Mouse (Mus musculus): ENCODE results near the gene Adamts10. TPM values are rescaled to one million over a fixed set of nuclear protein-coding genes. Genes with fewer than 3 reads are reported as not detected.
A peak's percentile ranks its signal among the peaks of the same experiment; 100 is the strongest.

Gene Adamts10
- polyA plus RNA-seq, 1 experiment from 2014 or later = 142 TPM

DNA sequence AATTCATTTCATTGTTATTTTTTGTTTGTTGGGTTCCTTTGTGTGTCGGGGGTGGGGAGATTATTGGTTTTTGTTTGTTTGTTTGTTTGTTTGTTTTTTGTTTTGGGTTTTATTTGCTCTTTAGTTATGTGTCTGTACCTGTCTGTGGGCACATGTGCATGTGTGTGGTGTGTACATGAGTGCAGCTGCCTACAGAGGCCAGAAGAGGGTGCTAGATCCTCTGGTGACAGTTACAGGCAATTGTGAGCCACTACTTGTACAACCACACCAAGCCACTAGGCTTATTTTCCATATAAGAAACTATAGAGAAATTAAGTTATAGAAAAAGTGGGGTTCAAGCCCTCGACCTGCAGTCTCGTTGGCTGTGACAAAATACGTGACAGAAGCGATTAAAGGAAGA, 10.1 kb upstream of the Adamts10 start:
- H3K27me3 ChIP-seq = no peaks in the 10 kb centered on the region
- H3K27ac ChIP-seq = no peak overlapping the region
- no peak for ATAC-seq (ENCODE audit: borderline replicate concordance, extremely low read depth, low FRiP score, low TSS enrichment)
- 58% methylated on average over 5 of the region's 5 CpGs for WGBS
- H3K36me3 ChIP-seq = no peaks in the 10 kb centered on the region
- peaks cover 17% of the 10 kb centered on the region; the same call in 1 of the 2 replicates for H3K4me1 ChIP-seq
- H3K9me3 ChIP-seq = no peaks in the 10 kb centered on the region
- H3K4me3 ChIP-seq = no peak overlapping the region
- no peak overlapping the region for H3K4me2 ChIP-seq
- no peak overlapping the region for H3K9ac ChIP-seq

DNA sequence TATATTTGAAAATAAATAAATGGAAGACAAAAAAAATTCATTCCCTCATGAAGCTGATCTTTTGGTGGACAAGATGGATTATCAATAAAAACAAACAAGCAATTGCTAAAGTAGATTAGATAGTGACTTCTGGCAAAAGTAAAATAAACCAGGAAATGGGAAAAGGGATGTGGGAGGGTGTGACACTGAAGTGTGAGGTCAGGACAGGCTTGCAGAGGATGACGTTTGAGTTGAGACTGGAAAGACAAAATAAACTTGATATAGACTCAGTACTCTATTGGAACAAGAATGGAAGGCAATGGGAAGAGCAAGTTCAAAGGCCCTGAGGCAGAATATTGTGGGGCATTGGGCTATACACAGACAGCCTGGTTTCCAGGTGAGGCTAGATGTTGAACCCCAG, 3.6 kb upstream of the Adamts10 start:
- 0% methylated on average over 1 of the region's 1 CpGs for WGBS

GRCm38 (mm10) chr17:33523431-33523917, 530 bp upstream of the Adamts10 start:
- Histone ChIP-seq H3K9ac (peak overlapping the region; percentile 68), H3K9me3 (no peaks in the 10 kb centered on the region), H3K36me3 (peaks cover 5% of the 10 kb centered on the region), H3K27ac (peak overlapping the region; percentile 95), H3K4me1 (peaks cover 40% of the 10 kb centered on the region), H3K4me2 (peak overlapping the region; percentile 83), H3K4me3 (peak overlapping the region; percentile 81), H3K27me3 (no peaks in the 10 kb centered on the region)
- WGBS = 5% methylated on average over 12 of the region's 13 CpGs
- ATAC-seq (ENCODE audit: borderline replicate concordance, extremely low read depth, low FRiP score, low TSS enrichment) = peak; percentile 71

More for the DNA sequence above, 3.6 kb upstream of the Adamts10 start:
- no peak overlapping the region for H3K4me2 ChIP-seq
- H3K9me3 ChIP-seq = no peaks in the 10 kb centered on the region
- peak overlapping the region; percentile 29; the same call in 1 of the 2 replicates for H3K27ac ChIP-seq
- no peak overlapping the region for H3K9ac ChIP-seq
- ATAC-seq (ENCODE audit: borderline replicate concordance, extremely low read depth, low FRiP score, low TSS enrichment) = no peak
- no peak overlapping the region for H3K4me3 ChIP-seq
- peaks cover 21% of the 10 kb centered on the region for H3K4me1 ChIP-seq
- no peaks in the 10 kb centered on the region for H3K27me3 ChIP-seq
- no peaks in the 10 kb centered on the region for H3K36me3 ChIP-seq

GRCm38 (mm10) chr17:33524806-33525373, 886 bp downstream of the Adamts10 start:
- Histone ChIP-seq H3K4me2 (peak overlapping the region; percentile 83), H3K9ac (peak overlapping the region; percentile 68), H3K4me1 (peaks cover 37% of the 10 kb centered on the region), H3K27ac (peak overlapping the region; percentile 95), H3K4me3 (peak overlapping the region; percentile 81), H3K27me3 (no peaks in the 10 kb centered on the region), H3K36me3 (peaks cover 19% of the 10 kb centered on the region), H3K9me3 (no peaks in the 10 kb centered on the region)
- WGBS = 4% methylated on average over 2 of the region's 2 CpGs
- peak; percentile 30; the same call in 1 of the 2 replicates for ATAC-seq (ENCODE audit: borderline replicate concordance, extremely low read depth, low FRiP score, low TSS enrichment)

GRCm38 (mm10) chr17:33526506-33526905, 2.5 kb downstream of the Adamts10 start:
- Histone ChIP-seq H3K36me3 (peaks cover 35% of the 10 kb centered on the region), H3K4me1 (peaks cover 36% of the 10 kb centered on the region), H3K9me3 (no peaks in the 10 kb centered on the region), H3K4me3 (peak overlapping the region; percentile 81), H3K4me2 (peak overlapping the region; percentile 83), H3K27ac (peak overlapping the region; percentile 95), H3K27me3 (no peaks in the 10 kb centered on the region), H3K9ac (peak overlapping the region; percentile 13; the same call in 1 of the 2 replicates)
- 56% methylated on average over 3 of the region's 3 CpGs for WGBS
- no peak; the same call in 1 of the 2 replicates for ATAC-seq (ENCODE audit: borderline replicate concordance, extremely low read depth, low FRiP score, low TSS enrichment)

DNA sequence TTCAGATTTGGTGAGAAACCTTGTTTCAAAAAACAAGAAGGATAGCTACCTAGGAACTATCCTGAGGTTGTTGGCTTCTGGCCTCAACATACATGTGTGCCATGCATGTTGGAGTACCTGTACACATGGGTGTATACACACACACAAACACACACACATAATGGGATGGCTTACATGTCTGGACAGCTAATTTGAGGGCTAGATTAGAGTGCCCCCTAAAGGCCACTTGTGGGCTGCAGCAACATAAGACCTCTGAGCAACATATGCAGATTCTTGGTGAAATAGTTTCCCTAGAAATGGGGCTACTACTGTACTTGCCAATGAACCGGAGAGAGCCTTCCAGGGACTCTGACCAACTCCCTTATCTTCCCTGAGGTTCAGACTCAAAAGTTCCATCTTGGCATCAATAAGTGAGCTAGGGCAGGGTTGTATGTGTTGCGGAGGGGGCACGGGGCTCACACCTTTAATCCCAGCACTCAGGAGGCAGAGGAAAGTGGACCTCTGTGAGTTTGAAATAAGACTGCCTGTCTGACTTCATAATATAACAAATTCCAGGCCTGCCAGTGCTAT, 15.2 kb downstream of the Adamts10 start:
- Histone ChIP-seq H3K9me3 (no peaks in the 10 kb centered on the region), H3K36me3 (peaks cover 77% of the 10 kb centered on the region), H3K27me3 (no peaks in the 10 kb centered on the region), H3K9ac (no peak overlapping the region), H3K4me3 (no peak overlapping the region), H3K4me1 (no peaks in the 10 kb centered on the region), H3K27ac (no peak overlapping the region), H3K4me2 (no peak overlapping the region)
- WGBS = 85% methylated on average over 3 of the region's 3 CpGs
- peak; percentile 36; the same call in 1 of the 2 replicates for ATAC-seq (ENCODE audit: borderline replicate concordance, extremely low read depth, low FRiP score, low TSS enrichment)

GRCm38 (mm10) chr17:33539878-33540277, 15.9 kb downstream of the Adamts10 start:
- WGBS = 89% methylated on average over 4 of the region's 4 CpGs
- Histone ChIP-seq H3K9ac (no peak overlapping the region), H3K36me3 (peaks cover 77% of the 10 kb centered on the region)

GRCm38 (mm10) chr17:33549212-33549611, 25.2 kb downstream of the Adamts10 start:
- H3K4me2 ChIP-seq = no peak overlapping the region
- no peak overlapping the region for H3K27ac ChIP-seq
- ATAC-seq (ENCODE audit: borderline replicate concordance, extremely low read depth, low FRiP score, low TSS enrichment) = no peak
- no peak overlapping the region for H3K9ac ChIP-seq
- 90% methylated on average over 6 of the region's 6 CpGs for WGBS
- no peak overlapping the region for H3K4me3 ChIP-seq
- H3K4me1 ChIP-seq = no peaks in the 10 kb centered on the region
- H3K36me3 ChIP-seq = peaks cover 85% of the 10 kb centered on the region
- H3K27me3 ChIP-seq = no peaks in the 10 kb centered on the region
- H3K9me3 ChIP-seq = no peaks in the 10 kb centered on the region

More at GRCm38 (mm10) chr17:33539878-33540277, 15.9 kb downstream of the Adamts10 start:
- H3K9me3 ChIP-seq = no peaks in the 10 kb centered on the region
- ATAC-seq (ENCODE audit: borderline replicate concordance, extremely low read depth, low FRiP score, low TSS enrichment) = no peak
- no peak overlapping the region for H3K27ac ChIP-seq
- no peaks in the 10 kb centered on the region for H3K4me1 ChIP-seq
- H3K27me3 ChIP-seq = no peaks in the 10 kb centered on the region
- no peak overlapping the region for H3K4me2 ChIP-seq
- H3K4me3 ChIP-seq = no peak overlapping the region

GRCm38 (mm10) chr17:33550388-33550787, 26.4 kb downstream of the Adamts10 start:
- WGBS = 69% methylated on average over 10 of the region's 10 CpGs
- Histone ChIP-seq H3K27me3 (no peaks in the 10 kb centered on the region), H3K9me3 (no peaks in the 10 kb centered on the region), H3K27ac (no peak overlapping the region), H3K9ac (no peak overlapping the region), H3K36me3 (peaks cover 75% of the 10 kb centered on the region), H3K4me1 (no peaks in the 10 kb centered on the region), H3K4me3 (no peak overlapping the region), H3K4me2 (no peak overlapping the region)
- no peak for ATAC-seq (ENCODE audit: borderline replicate concordance, extremely low read depth, low FRiP score, low TSS enrichment)

DNA sequence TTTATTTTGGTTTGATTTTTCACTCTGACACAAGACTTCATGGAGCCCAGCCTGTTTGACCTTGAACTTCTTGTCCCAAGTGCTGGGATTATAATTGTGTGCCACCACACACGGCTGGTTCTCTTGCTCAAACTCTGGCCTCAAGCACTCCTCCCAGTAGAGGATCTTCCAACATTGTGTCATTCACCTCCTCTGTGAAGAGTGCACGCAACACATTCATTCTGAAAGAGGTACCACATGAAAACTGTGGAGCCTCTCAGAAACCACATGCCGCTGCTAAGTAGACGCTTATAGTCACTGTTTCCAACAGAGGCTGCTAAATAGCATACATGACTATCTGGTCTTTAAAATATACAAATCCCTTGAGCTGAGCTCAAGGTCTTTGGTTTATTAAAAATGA, 28.1 kb downstream of the Adamts10 start:
- no peak overlapping the region for H3K9ac ChIP-seq
- H3K4me3 ChIP-seq = no peak overlapping the region
- no peak overlapping the region for H3K4me2 ChIP-seq
- H3K27me3 ChIP-seq = no peaks in the 10 kb centered on the region
- WGBS = 83% methylated on average over 4 of the region's 4 CpGs
- no peak for ATAC-seq (ENCODE audit: borderline replicate concordance, extremely low read depth, low FRiP score, low TSS enrichment)
- no peaks in the 10 kb centered on the region for H3K9me3 ChIP-seq
- H3K36me3 ChIP-seq = peaks cover 62% of the 10 kb centered on the region
- no peaks in the 10 kb centered on the region for H3K4me1 ChIP-seq
- no peak overlapping the region for H3K27ac ChIP-seq

DNA sequence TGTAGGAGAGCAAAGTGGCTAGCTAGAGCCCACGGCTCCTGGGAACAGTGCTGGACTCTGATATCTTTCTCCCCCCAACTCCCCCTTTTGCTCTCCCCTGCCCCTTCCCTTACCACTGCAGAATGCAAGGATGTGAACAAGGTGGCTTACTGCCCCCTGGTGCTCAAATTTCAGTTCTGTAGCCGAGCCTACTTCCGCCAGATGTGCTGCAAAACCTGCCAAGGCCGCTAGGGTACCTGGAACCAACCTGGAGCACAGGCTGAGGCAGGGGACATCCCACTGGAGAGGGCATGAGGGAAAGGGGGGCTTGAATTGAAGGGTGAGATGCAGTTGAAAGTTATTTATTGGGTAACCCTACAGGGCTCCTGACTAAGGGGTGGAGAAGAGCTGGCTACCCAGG, 29.0 kb downstream of the Adamts10 start:
- Histone ChIP-seq H3K4me3 (no peak overlapping the region), H3K9me3 (no peaks in the 10 kb centered on the region), H3K27ac (no peak overlapping the region), H3K36me3 (peaks cover 61% of the 10 kb centered on the region), H3K4me1 (no peaks in the 10 kb centered on the region), H3K4me2 (no peak overlapping the region), H3K9ac (no peak overlapping the region), H3K27me3 (no peaks in the 10 kb centered on the region)
- no peak for ATAC-seq (ENCODE audit: borderline replicate concordance, extremely low read depth, low FRiP score, low TSS enrichment)
- WGBS = 49% methylated on average over 4 of the region's 4 CpGs

- Histone ChIP-seq H3K36me3 (peaks cover 46% of the 10 kb centered on the region), H3K4me2 (no peak overlapping the region), H3K4me3 (no peak overlapping the region), H3K27me3 (no peaks in the 10 kb centered on the region), H3K4me1 (no peaks in the 10 kb centered on the region), H3K9me3 (no peaks in the 10 kb centered on the region), H3K9ac (no peak overlapping the region), H3K27ac (no peak overlapping the region)
- 92% methylated on average over 1 of the region's 1 CpGs for WGBS
- ATAC-seq (ENCODE audit: borderline replicate concordance, extremely low read depth, low FRiP score, low TSS enrichment) = no peak
These were observed 30.5 kb downstream of the Adamts10 start for GRCm38 (mm10) chr17:33554536-33554935.
